Mouse (Mus musculus): ENCODE results near the gene Atxn2.

Atxn2 gene

DNA sequence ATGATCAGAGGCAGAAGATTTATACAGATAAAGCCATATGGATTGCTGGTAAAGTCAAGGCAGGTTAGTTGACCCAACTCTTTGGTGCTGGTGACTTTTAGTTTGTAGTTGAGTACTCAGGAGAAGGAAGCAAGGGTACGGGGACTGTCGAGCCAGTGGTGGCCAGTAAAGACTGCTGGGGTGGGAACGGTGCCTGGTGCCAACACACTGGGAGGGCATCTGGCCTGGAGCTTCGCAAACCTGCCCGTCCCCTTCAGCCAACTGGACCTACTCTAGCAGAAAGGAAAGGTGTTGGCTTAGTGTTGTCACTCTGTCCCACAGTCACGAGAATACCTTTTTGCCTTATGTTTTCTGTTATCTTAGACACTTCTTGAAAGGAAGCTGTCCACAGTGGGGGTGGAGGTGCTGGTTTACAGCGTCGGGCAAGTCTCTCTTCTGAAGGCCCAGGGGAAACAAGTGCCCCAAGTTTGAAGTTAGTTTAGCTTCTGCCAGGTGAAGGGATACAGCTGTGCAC lies 104.8 kb downstream of the Atxn2 start:
- DNase-seq (ENCODE audit: low read depth, low spot score) = no peak

DNA sequence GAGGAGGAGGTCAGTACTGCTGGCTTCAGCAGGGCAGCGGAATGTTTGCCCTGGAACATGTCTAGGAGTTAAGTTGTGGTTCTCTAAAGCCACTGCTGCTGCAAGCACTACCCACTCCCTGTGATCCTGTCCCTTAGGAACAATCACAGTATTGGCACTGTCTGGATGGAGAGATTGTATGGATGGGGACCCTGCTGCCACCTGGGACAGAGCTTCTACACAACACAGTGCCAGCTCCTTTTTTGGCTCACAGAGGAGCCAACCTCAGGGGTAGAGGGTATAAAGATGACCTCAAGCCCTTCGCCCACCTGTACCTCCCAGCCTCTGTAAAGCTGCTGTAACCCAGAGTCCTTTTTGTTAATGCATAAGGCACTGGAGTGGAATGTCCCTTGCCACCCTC lies 105.5 kb downstream of the Atxn2 start:
- DNase-seq (ENCODE audit: low read depth, low spot score) = no peak

DNA sequence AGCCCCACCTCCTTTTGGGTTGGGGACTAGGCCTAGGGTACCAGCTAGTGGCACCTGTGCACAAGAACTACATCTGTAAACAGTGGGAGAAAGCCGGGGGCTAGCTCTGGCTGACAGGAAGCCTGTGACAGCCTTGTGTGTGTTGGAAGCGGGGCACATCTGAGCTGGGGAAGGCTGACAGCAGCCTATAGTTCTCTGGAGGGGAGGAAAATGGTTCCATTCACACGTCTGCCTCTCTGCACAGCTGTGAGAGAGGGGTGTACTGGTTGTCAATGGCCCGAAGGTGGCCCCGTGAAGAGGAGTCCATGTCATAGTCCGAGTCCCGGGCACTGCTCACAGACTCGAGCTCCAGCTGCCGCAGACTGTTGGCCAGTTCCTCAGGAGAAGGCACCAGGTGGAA lies 106.4 kb downstream of the Atxn2 start:
- no peak for DNase-seq (ENCODE audit: low read depth, low spot score)

DNA sequence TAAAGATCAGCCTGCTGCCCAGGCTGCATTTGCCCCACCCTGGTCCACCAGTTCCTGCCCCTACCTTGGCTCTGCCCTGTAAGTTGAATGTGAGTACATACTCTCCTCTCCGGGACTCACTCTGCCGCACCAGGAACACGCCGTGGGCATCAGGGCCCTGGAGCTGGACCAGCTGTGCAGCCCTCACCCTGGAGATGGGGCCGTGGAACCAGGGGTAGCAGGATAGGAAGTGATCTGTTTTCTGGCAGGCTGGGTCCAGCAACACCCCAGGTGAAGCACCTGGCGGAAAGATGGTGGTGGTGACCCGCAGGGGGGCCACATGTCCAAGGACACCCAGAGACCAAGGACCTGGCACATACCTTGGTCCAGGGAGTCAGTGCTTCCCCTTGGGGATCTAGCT lies 107.3 kb downstream of the Atxn2 start:
- DNase-seq (ENCODE audit: low read depth, low spot score) = no peak

DNA sequence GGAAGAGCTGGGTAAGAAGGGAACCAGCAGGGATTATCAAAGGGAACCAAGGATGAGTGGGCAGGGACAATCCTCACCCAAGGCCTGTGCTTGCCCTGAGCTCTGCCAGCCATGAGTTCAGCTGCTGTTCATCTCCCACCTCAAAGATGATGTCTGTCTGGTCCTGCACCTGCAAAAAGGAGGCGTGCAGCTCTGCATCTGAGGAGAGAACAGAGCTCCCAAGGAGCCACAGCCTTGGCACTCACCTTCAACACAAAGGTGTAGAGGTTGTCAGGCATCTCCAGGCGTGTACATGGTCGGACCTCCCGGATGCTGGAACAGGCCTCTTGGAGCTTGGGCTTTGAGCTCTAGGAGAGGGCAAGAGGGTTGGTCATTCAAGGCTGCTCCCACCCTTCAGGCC lies 107.7 kb downstream of the Atxn2 start:
- DNase-seq (ENCODE audit: low read depth, low spot score) = no peak

DNA sequence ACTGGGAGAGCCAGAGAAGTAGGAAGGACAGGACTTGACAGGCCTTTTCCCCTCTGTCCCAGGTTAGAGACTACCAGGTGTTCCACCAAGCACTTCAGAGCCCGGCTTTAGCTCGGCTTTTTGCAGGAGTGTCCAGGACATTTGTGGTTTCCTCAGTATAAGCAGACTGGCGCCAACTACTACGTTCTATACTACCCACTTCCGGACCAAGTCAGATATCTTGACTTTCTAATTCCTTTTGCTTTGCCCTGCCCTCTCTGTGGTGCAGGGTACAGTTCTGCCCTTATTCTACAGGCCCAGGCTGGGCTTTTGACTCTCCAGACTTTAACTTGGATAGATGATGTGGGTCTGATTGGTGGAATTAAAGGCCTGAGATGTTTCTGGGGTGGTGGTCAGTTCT lies 108.4 kb downstream of the Atxn2 start:
- peak; percentile 33 for DNase-seq (ENCODE audit: low read depth, low spot score)

DNA sequence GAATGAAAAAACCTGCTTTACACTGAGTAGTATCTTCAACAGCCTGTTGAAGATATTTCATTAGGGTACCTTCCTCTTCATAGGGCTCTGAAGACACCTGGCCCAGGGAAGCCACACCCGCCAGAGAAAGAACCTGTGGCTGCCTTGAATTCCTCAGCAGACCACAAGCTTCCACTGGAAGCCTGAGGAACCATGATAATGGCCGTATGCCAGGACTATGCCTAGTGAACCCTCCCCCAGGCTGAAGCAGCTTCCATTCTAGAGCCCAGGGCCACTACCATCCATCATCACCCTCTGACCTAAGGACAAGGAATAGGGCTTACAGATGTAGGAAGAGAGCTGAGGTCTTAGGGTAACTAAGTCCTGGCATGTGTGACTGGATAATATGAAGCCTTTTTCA lies 109.0 kb downstream of the Atxn2 start:
- no peak for DNase-seq (ENCODE audit: low read depth, low spot score)

DNA sequence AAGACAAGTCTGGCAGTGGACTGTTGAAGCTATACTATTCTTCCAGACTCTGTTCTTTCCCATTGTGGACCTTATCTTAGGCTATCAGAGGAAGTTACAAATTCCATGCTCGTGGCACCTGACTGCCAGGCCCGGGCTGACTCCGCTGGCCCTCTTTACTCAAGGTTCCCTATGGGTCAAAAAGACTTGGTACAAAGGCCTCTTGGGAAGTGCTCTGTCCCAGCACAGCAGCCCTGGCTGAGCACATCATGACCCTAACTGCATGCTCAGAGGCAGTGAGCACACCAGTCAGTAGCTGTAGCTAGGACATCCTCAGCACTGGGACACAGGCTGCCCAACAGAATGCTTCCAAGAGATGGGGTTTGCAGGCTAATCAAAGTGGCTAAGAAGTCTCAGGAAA lies 109.5 kb downstream of the Atxn2 start:
- no peak for DNase-seq (ENCODE audit: low read depth, low spot score)

DNA sequence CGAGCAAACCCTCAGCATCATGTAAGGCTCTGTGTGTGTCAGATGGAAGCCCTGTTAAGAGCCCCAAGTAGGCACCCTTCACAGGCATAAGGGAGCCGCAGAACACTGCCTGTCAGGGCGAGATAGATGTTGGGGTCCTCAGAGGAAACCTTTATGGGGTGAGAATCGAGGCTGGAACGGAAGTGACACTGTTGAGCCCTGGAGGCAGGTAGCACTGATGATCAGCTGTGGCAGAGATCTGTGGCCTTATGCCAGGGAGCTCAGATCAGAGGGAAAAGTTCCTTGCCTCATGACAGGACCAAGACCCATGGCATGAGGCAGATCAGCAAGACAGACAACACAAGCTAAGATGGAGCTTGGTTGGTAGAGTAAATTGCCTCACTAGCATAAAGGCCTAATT lies 110.0 kb downstream of the Atxn2 start:
- DNase-seq (ENCODE audit: low read depth, low spot score) = no peak

DNA sequence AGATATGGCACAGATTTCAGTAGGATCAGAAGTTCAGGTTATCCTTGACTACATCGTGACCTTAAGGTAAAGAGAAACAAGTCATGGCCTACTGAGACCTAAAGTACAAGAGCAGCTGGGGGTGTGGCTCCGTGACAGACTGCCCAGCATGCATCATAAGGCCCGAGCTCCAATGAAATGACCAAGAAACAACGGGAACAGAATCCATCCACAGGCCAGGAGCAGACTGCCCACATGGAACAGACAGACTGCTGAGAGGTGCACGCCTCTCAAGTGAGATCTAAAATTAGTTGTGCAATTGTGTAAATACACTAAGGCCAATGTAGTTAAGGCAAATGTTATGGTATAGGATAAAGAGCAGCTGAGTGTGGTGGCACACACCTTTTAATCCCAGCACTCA lies 110.4 kb downstream of the Atxn2 start:
- DNase-seq (ENCODE audit: low read depth, low spot score) = no peak

DNA sequence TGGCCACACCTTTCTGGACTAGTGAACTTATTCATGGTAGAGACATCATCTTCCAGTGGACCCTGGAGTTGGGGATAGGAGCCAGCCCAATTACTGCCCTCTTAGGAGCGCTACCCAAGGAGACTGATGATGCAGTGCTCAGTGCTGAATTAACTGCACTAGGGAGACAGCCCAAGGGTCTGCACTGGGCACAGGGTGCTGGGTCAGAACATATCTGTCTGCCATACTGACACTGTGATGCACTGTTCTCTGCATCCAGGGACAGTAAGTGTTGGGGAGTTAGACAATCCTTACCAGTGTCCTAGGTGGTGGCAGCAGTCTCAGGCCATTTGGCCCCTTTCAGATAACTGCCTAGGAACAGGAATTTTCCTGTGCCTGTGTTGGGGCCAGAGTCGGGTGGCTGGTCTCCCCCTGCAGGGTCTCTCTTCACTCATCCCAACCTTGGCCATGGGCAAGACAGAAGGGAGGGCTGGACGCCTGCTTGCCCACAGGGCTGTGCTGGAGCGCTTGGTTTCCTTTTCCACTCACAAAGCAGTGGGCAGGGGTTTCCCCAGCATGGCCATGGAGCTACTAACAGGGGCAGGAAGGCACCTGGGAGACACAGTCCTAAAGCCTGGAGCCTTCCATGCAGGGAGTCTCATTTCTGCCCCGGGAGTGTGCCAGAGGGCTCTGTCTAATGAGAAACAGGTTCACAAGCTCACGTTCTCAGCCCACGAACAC lies 111.8 kb downstream of the Atxn2 start:
- no peak for DNase-seq (ENCODE audit: low read depth, low spot score)

DNA sequence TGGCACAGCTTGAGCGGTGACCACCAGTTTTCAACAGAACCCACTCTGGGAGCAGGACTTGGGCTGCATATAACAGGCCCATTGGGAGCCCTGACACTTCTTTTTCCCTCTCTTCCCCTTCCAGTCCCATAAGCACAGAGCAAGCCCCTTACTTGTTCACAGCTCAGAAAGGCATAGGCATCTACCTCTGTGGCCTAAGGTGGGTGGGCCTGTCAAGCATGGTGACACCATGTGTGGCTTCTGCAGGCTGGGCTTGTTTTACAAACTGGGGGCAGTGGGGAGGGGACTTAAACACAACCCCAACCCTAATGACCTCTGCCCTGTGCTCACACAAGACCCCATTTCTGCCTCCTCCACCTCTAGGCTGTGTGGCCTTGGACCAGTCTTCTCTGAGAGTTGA lies 112.5 kb downstream of the Atxn2 start:
- DNase-seq (ENCODE audit: low read depth, low spot score) = no peak

DNA sequence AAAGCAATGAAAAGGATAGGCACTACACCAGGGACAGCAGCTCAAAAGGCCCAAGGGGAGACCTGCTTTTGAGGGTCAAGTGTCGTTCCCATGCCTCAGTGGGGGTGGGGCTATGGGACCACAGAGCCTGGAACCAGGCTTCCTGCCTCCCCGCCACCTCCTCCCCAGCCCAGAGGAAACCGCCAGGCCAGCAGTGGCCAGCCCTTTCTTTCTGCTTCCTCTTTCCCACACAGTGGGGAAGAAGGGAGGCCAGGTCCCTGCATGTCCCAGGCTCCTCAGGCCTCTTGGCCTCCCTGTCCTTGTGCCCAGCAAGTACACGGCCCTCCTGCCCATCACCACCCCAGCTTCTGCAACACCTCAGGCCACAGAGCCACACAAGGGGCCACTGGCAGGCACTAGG lies 113.0 kb downstream of the Atxn2 start:
- no peak for DNase-seq (ENCODE audit: low read depth, low spot score)

DNA sequence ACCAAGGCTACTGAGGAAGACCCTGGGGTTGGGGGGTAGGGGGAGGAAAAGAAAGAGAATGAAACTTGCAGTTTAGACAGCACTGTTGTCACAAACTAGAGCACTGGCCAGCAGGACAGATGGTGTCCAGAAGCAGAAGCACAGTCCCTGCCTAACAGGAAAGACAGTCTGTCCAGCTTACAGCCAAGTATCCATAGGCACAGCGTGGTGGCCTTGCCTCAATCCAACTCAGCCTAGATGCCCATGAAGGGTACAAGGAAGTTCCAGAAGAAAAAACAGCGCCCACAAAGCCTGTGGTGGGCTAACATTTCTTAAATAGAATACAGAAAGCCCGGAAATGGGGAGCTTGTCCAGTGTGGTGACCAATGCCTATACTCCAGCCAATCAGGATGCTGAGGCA lies 114.5 kb downstream of the Atxn2 start:
- no peak for DNase-seq (ENCODE audit: low read depth, low spot score)

DNA sequence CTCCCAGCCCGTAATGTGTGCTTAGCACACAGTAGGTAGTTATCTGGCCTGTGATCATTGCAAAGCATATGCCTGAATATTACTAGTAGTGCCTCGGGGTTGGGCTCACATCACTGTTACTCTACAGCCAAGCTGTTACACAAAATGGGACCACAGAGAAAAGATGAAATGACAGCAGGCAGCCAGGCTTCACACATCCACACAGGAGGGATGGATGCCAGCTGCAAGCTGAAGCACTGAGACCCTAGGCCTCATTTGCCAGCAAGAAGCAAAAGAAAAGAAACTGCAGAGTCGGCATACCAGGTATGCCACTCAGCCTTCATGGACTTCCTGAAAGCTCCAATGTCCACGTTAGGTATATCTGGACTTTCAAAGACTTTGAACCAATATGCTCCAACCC lies 116.7 kb downstream of the Atxn2 start:
- no peak for DNase-seq (ENCODE audit: low read depth, low spot score)

DNA sequence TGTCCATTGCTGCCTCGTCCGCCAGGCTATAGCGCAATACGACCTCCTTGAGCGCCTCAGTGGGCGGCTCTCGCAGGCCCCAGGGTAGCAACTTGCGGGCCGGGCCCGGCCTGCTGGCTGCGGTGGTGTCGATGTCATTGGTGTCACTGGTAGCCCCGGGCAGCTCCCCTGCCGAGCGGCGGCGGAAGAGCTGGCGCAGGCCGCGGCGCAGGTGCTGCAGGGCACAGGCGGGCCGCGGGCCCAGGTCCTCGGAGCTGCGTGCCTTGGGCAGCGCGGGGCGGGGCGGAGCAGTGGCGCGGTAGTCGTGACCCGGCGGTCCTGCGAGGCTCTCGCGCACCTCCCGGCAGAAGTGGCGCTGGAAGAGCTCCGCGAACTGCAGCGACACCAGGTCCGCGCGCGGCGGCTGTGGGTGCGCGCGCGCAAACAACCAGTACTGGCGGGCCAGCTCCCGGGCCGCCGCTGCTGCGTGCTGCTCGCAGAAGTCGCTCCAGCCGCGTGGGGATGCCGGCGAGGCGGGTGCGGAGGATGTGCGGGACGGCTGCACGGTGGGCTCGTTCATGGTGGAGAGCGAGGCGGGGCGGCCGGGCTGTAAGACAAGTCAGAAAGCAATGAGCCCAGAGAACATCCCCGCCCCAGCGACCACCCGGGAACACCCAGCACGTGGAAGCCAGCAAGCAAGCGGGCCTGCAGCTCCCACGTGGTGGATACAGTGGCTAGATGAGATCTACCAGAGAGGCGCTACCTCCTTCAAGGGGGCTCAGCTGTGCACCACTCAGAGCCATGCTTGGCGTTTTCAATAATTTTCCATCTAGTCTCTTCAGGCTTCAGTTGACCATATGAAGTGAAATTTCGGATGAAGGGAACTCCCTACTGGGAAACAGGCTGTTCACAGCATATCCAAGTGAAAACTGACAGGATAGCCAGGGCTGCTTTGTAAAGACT lies 117.6 kb downstream of the Atxn2 start:
- DNase-seq (ENCODE audit: low read depth, low spot score) = no peak

DNA sequence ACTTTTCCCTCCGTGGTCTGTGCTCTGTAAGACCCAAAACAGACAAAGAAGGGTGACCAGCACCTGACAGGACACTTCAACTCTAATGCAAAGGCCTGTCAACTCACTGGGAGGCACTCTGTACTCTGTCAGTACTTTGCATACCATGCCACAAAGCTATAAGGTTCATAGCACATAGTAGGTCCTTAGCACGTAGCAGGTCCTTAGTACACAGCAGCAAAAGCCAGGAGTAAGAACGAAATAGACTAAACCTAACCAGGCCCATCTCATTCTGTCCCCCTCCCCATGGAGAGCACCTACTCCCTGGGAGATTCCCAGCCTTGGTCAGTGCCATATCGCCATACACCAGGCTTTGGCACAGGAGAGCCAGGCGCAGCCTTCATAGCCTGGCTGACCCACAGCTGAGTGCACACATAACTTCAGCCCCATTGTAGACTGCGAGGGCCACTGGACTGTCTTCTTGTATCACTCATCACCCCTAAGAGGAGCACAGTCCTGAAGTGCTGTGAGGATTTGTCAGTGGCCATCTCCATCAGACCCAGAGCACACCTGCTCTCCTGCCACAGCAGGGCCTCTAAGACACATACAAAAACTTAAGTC lies 120.0 kb downstream of the Atxn2 start:
- DNase-seq (ENCODE audit: low read depth, low spot score) = no peak

DNA sequence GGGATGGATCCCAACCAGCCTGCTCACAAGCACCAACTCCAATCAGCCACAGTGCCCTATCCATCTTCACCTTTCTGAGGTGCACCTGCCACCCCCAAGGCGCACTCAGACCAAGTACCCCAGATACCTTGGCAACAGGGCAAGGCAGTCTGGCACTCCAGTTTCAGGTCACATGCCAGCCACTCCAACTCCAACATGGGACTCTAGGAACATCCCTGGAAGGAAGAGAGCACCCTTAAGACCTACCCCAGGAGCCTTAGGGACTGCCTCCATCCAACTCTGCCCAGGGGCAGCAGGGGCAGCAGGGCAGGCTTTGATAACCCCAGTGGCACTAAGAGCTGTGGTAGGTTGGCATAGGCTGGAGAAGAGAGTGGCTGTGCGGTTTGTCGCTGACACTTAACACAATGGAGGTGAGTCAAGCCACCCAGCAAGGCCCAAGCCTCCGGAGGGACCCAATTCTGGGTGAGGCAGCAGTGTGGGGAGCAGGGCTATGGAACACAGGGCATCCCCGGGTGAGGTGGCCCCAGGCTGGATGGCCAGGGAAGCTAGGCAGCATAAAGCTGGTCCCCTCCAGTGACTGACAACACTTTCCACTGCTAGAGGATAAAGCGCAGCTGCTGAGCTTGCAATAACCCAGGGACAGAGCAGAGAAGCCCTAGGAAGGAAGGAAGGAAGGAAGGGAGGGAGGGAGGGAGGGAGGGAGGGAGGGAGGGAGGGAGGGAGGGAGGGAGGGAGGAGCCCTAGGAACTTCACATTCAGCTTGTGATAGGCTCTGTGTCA lies 121.4 kb downstream of the Atxn2 start:
- no peak for DNase-seq (ENCODE audit: low read depth, low spot score)

DNA sequence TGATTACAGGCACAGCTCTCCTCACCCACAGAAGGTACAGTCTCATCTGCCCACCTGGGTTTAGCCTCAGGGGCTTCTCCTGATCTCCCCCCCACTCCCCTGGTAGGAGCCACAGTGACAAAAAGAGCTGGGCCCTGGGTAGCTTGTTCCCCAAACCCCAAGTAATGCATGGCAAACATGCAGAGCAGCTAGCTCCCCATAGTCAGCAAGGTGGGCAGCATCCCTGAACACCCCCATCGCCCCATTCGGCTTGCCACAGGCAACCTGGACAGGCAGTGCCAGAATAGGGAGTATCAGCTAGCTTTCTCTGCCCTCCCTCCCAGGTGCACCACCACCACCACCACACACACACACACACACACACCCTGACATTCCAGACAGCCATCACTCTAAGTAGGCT lies 122.0 kb downstream of the Atxn2 start:
- no peak for DNase-seq (ENCODE audit: low read depth, low spot score)

DNA sequence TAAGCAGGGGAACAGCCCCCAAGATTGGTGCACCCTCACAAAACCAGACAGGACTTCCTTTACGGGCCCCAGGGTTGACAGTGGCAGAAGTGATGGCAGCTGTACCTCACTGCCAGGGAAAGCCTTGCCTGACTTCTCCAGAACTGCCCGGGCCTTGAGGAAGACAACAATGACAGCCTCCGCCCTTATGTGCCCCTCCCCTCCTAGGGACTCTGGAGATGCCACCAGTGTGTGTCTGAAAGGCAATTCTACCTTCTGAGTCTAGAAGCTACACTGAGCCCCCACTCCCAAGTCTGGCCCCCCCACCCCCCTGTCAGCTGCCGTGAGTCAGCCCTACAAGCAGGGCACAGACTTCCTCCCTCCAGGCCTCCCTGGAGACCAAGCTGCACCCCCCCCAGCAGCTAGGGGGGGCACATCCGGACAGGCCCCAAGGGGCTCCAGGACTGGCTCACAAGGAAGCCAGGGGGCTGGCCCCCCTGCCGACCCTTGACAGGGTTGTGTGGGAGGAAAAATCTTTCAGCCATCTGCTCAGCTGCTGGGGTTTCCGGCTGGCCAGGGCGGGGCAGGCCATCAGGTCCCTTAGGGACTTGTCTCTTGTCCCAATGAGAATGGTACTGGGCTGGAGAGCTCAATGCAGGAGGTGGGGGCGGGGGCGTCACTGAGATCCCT lies 122.6 kb downstream of the Atxn2 start:
- DNase-seq (ENCODE audit: low read depth, low spot score) = peak; percentile 53

DNA sequence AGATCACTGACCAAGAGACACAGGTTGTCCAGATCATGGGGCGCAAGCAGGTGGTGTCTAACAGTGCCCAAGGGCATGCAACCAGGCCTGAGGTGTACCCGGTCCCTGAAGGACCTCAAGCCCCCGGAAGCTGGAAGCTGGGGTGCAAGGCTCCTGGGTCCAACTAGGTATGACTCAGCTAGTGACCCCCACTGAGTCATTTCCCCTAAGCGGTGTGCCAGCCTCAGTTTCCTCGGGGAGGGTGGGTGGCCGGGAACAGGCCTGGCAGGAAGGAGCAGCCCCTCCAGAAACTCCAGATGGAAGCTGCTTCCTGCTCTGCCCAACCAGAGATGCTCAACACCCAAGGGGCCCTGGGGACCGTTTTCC lies 123.1 kb downstream of the Atxn2 start:
- DNase-seq (ENCODE audit: low read depth, low spot score) = no peak
